Mouse (Mus musculus) neural tube, embryonic 15.5 days (tissue): Measurements from ENCODE around the gene Chpf. TPM values are rescaled to one million over a fixed set of nuclear protein-coding genes. Genes with fewer than 3 reads are reported as not detected.

Experiments
- ATAC-seq: fragments of 200-750 bp; cut with Nextera tagmentation; 2 replicates; pipeline ENCODE4 v1.8.0; 2017; ENCODE audit warnings: mild to moderate bottlenecking, moderate TSS enrichment, moderate library complexity; ENCODE audit not compliant: low FRiP score
- H3K27ac ChIP-seq: fragments of 300-500 bp; sonication (generic); replicated peaks from 2 replicates; pipeline ENCODE4 v1.5.1; 2015; ENCODE audit warnings: mild to moderate bottlenecking, inconsistent platforms
- H3K27me3 ChIP-seq: fragments of 300-500 bp; sonication (generic); replicated peaks from 2 replicates; pipeline ENCODE4 v1.6.1; 2015; ENCODE audit warnings: inconsistent platforms
- H3K36me3 ChIP-seq: fragments of 300-500 bp; sonication (generic); 2 replicates; pipeline ENCODE4 v1.6.1; 2015; ENCODE audit warnings: inconsistent platforms
- H3K4me1 ChIP-seq: fragments of 300-500 bp; sonication (generic); 2 replicates; pipeline ENCODE4 v1.6.1; 2015; ENCODE audit warnings: inconsistent platforms
- H3K4me2 ChIP-seq: fragments of 300-500 bp; sonication (generic); 2 replicates; pipeline ENCODE4 v1.6.1; 2015; ENCODE audit warnings: inconsistent platforms, mild to moderate bottlenecking, moderate library complexity
- H3K4me3 ChIP-seq: fragments of 300-500 bp; sonication (generic); replicated peaks from 2 replicates; pipeline ENCODE4 v1.5.1; 2015; ENCODE audit warnings: mild to moderate bottlenecking, inconsistent platforms
- H3K9ac ChIP-seq: fragments of 300-500 bp; sonication (generic); replicated peaks from 2 replicates; pipeline ENCODE4 v1.6.1; 2015; ENCODE audit warnings: mild to moderate bottlenecking, inconsistent platforms
- H3K9me3 ChIP-seq: fragments of 300-500 bp; sonication (generic); replicated peaks from 2 replicates; pipeline ENCODE4 v1.6.1; 2016; ENCODE audit warnings: inconsistent platforms
- WGBS: fragments of 180-500 bp; shearing (Covaris S2); methylation state at CpG from one replicate; pipeline ENCODE4 v1.1.7; 2015; ENCODE audit warnings: mixed read lengths; 5-methylcytosine and 5-hydroxymethylcytosine counted together
- polyA plus RNA-seq: library from polyadenylated mRNA; unstranded; fragments of >200 nt; fragmentation: Nextera tagmentation; extraction: Ambion mirVana; gene quantifications from 2 replicates; pipeline ENCODE4 v1.2.1, GENCODE M21; 2015

Gene Chpf
- polyA plus RNA-seq, 1 experiment from 2014 or later = 51.7 TPM

- Histone ChIP-seq H3K9ac (no peak overlapping the region), H3K27me3 (peaks cover 9% of the 10 kb centered on the region), H3K4me2 (peak overlapping the region; percentile 10; the same call in 1 of the 2 replicates), H3K9me3 (no peaks in the 10 kb centered on the region), H3K4me1 (peaks cover 71% of the 10 kb centered on the region), H3K4me3 (no peak overlapping the region), H3K27ac (no peak overlapping the region; the same call in 1 of the 2 replicates), H3K36me3 (no peaks in the 10 kb centered on the region)
- ATAC-seq = peak; percentile 29
- 6% methylated on average over 5 of the region's 5 CpGs for WGBS
These were observed 23.2 kb downstream of the Chpf start for GRCm38 (mm10) chr1:75455948-75456347.

- peaks cover 76% of the 10 kb centered on the region for H3K4me1 ChIP-seq
- H3K27ac ChIP-seq = no peak overlapping the region; the same call in 1 of the 2 replicates
- no peak for ATAC-seq
- H3K4me3 ChIP-seq = no peak overlapping the region
- no peaks in the 10 kb centered on the region for H3K9me3 ChIP-seq
- H3K36me3 ChIP-seq = no peaks in the 10 kb centered on the region
- WGBS = 77% methylated on average over 3 of the region's 3 CpGs
- peak overlapping the region; percentile 10; the same call in 1 of the 2 replicates for H3K4me2 ChIP-seq
- H3K9ac ChIP-seq = no peak overlapping the region
- H3K27me3 ChIP-seq = peaks cover 13% of the 10 kb centered on the region
These were observed 23.7 kb downstream of the Chpf start for GRCm38 (mm10) chr1:75455433-75455832.

GRCm38 (mm10) chr1:75451900-75452299 is 27.2 kb downstream of the Chpf start:
- no peaks in the 10 kb centered on the region for H3K36me3 ChIP-seq
- peak overlapping the region; percentile 41 for H3K4me3 ChIP-seq
- 50% methylated on average over 3 of the region's 5 CpGs for WGBS
- peaks cover 83% of the 10 kb centered on the region for H3K4me1 ChIP-seq
- 0 out of 2 replicates have a peak overlapping the region, but pooled peaks have one; percentile 6 for H3K9ac ChIP-seq
- peaks cover 12% of the 10 kb centered on the region for H3K27me3 ChIP-seq
- no peaks in the 10 kb centered on the region for H3K9me3 ChIP-seq
- no peak for ATAC-seq
- peak overlapping the region; percentile 77 for H3K4me2 ChIP-seq
- peak overlapping the region; percentile 71; the same call in 1 of the 2 replicates for H3K27ac ChIP-seq

GRCm38 (mm10) chr1:75450314-75451005 is 28.6 kb downstream of the Chpf start, which contains the start of gene Asic4:
Asic4 (plus strand) TSS chr1:75450436.
- Histone ChIP-seq H3K4me2 (peak within 1 kb of the TSS; percentile 77), H3K4me1 (peaks cover 83% of the 10 kb centered on the region), H3K4me3 (peak within 1 kb of the TSS; percentile 41), H3K9ac (peak within 1 kb of the TSS; percentile 52), H3K9me3 (no peaks in the 10 kb centered on the region), H3K27ac (peak within 1 kb of the TSS; percentile 71), H3K36me3 (no peaks in the 10 kb centered on the region), H3K27me3 (peaks cover 12% of the 10 kb centered on the region)
- WGBS = 1% methylated on average over 35 of the region's 35 CpGs
- ATAC-seq = no peak

GRCm38 (mm10) chr1:75449377-75450135 is 29.6 kb downstream of the Chpf start:
- H3K27me3 ChIP-seq = peaks cover 12% of the 10 kb centered on the region
- H3K36me3 ChIP-seq = no peaks in the 10 kb centered on the region
- no peak for ATAC-seq
- H3K9me3 ChIP-seq = no peaks in the 10 kb centered on the region
- H3K4me3 ChIP-seq = peak overlapping the region; percentile 41
- H3K4me1 ChIP-seq = peaks cover 86% of the 10 kb centered on the region
- H3K4me2 ChIP-seq = peak overlapping the region; percentile 77
- 4% methylated on average over 8 of the region's 8 CpGs for WGBS
- H3K9ac ChIP-seq = peak overlapping the region; percentile 52
- peak overlapping the region; percentile 71 for H3K27ac ChIP-seq

- H3K36me3 ChIP-seq = no peaks in the 10 kb centered on the region
- peaks cover 88% of the 10 kb centered on the region for H3K4me1 ChIP-seq
- peak overlapping the region; percentile 65; the same call in 1 of the 2 replicates for H3K27ac ChIP-seq
- peak overlapping the region; percentile 77 for H3K4me2 ChIP-seq
- peaks cover 12% of the 10 kb centered on the region for H3K27me3 ChIP-seq
- H3K4me3 ChIP-seq = peak overlapping the region; percentile 8; the same call in 1 of the 2 replicates
- ATAC-seq = no peak
- no peaks in the 10 kb centered on the region for H3K9me3 ChIP-seq
- 5% methylated on average over 14 of the region's 14 CpGs for WGBS
- peak overlapping the region; percentile 36 for H3K9ac ChIP-seq
These were observed 30.2 kb downstream of the Chpf start for GRCm38 (mm10) chr1:75448937-75449336.

GRCm38 (mm10) chr1:75448052-75448431 is 31.1 kb downstream of the Chpf start:
- Histone ChIP-seq H3K9me3 (no peaks in the 10 kb centered on the region), H3K4me3 (no peak overlapping the region), H3K4me2 (peak overlapping the region; percentile 77), H3K27me3 (peaks cover 12% of the 10 kb centered on the region), H3K36me3 (no peaks in the 10 kb centered on the region), H3K4me1 (peaks cover 96% of the 10 kb centered on the region), H3K27ac (peak overlapping the region; percentile 49), H3K9ac (no peak overlapping the region; the same call in 1 of the 2 replicates)
- ATAC-seq = no peak
- 4% methylated on average over 7 of the region's 7 CpGs for WGBS

- peaks cover 12% of the 10 kb centered on the region for H3K27me3 ChIP-seq
- no peaks in the 10 kb centered on the region for H3K9me3 ChIP-seq
- H3K4me2 ChIP-seq = peak overlapping the region; percentile 77
- H3K27ac ChIP-seq = peak overlapping the region; percentile 49
- H3K9ac ChIP-seq = 0 out of 2 replicates have a peak overlapping the region, but pooled peaks have one; percentile 20
- H3K36me3 ChIP-seq = no peaks in the 10 kb centered on the region
- H3K4me1 ChIP-seq = peaks cover 96% of the 10 kb centered on the region
- H3K4me3 ChIP-seq = no peak overlapping the region
- ATAC-seq = 0 out of 2 replicates have a peak, but pooled peaks have one; percentile 6
- 8% methylated on average over 10 of the region's 10 CpGs for WGBS
These were observed 31.6 kb downstream of the Chpf start for GRCm38 (mm10) chr1:75447265-75448051.

GRCm38 (mm10) chr1:75446656-75447055 is 32.5 kb downstream of the Chpf start:
- no peak for ATAC-seq
- Histone ChIP-seq H3K4me2 (peak overlapping the region; percentile 77), H3K4me1 (peaks cover 96% of the 10 kb centered on the region), H3K9me3 (no peaks in the 10 kb centered on the region), H3K36me3 (no peaks in the 10 kb centered on the region), H3K4me3 (no peak overlapping the region), H3K27me3 (peaks cover 12% of the 10 kb centered on the region), H3K27ac (peak overlapping the region; percentile 49), H3K9ac (no peak overlapping the region; the same call in 1 of the 2 replicates)
- 5% methylated on average over 18 of the region's 20 CpGs for WGBS

- Histone ChIP-seq H3K4me1 (peaks cover 91% of the 10 kb centered on the region), H3K9me3 (no peaks in the 10 kb centered on the region), H3K27ac (peak overlapping the region; percentile 49), H3K9ac (no peak overlapping the region; the same call in 1 of the 2 replicates), H3K4me3 (no peak overlapping the region), H3K4me2 (peak overlapping the region; percentile 77), H3K36me3 (no peaks in the 10 kb centered on the region), H3K27me3 (peaks cover 7% of the 10 kb centered on the region)
- ATAC-seq = peak; percentile 10; the same call in 1 of the 2 replicates
- under 1% methylated on average over 22 of the region's 22 CpGs for WGBS
These were observed 33.1 kb downstream of the Chpf start for GRCm38 (mm10) chr1:75445751-75446611.
